Mouse (Mus musculus) right cerebral cortex, postnatal 14 days (tissue): Measurements from ENCODE around the gene Slitrk3.
"Not testable (repeated sequence)": the region's sequence is repeated elsewhere in the genome, so short reads cannot be mapped to it uniquely, and the experiment has no call there.

ENCODE experiments used
- DNase-seq: peaks from one replicate; pipeline ENCODE4 v3.0.0; 2022

The Slitrk3 gene

GRCm38 (mm10) chr3:73057197-73057811, at the start of gene Slitrk3:
Gene Slitrk3, minus strand, starts transcription at chr3:73057803.
- peak; percentile 72 for DNase-seq

GRCm38 (mm10) chr3:73094445-73094844, 36.8 kb upstream of the Slitrk3 start:
- not testable (repeated sequence) for DNase-seq

GRCm38 (mm10) chr3:73084620-73085019, 27.0 kb upstream of the Slitrk3 start:
- no peak for DNase-seq

- peak; percentile 77 for DNase-seq
Measured at GRCm38 (mm10) chr3:73065823-73066755, 8.5 kb upstream of the Slitrk3 start.

- DNase-seq = no peak
Measured at GRCm38 (mm10) chr3:73058190-73058589, 587 bp upstream of the Slitrk3 start.

GRCm38 (mm10) chr3:73056492-73057196, 959 bp downstream of the Slitrk3 start:
- peak; percentile 40 for DNase-seq

- peak; percentile 61 for DNase-seq
Measured at GRCm38 (mm10) chr3:73056044-73056438, 1.6 kb downstream of the Slitrk3 start.

GRCm38 (mm10) chr3:73055399-73056043, 2.1 kb downstream of the Slitrk3 start:
- DNase-seq = no peak

- peak; percentile 48 for DNase-seq
Measured at GRCm38 (mm10) chr3:73053451-73053931, 4.1 kb downstream of the Slitrk3 start.

- DNase-seq = peak; percentile 40
Measured at GRCm38 (mm10) chr3:73046248-73046647, 11.4 kb downstream of the Slitrk3 start.

GRCm38 (mm10) chr3:73042256-73042655, 15.3 kb downstream of the Slitrk3 start:
- DNase-seq = no peak

- DNase-seq = no peak
Measured at GRCm38 (mm10) chr3:73006045-73006444, 51.6 kb downstream of the Slitrk3 start.

GRCm38 (mm10) chr3:73002933-73003696, 54.5 kb downstream of the Slitrk3 start:
- no peak for DNase-seq

- DNase-seq = no peak
Measured at GRCm38 (mm10) chr3:72997517-72997916, 60.1 kb downstream of the Slitrk3 start.
